Mouse (Mus musculus) embryo, embryonic 10.5 days (tissue): ENCODE measurements around the gene Slc2a1.
A peak's percentile ranks its signal among the peaks of the same experiment; 100 is the strongest.

ENCODE experiments used
- DNase-seq: peaks from one replicate; pipeline ENCODE4 v3.0.0-alpha.2; 2015; ENCODE audit warnings: low spot score

Gene Slc2a1

DNA sequence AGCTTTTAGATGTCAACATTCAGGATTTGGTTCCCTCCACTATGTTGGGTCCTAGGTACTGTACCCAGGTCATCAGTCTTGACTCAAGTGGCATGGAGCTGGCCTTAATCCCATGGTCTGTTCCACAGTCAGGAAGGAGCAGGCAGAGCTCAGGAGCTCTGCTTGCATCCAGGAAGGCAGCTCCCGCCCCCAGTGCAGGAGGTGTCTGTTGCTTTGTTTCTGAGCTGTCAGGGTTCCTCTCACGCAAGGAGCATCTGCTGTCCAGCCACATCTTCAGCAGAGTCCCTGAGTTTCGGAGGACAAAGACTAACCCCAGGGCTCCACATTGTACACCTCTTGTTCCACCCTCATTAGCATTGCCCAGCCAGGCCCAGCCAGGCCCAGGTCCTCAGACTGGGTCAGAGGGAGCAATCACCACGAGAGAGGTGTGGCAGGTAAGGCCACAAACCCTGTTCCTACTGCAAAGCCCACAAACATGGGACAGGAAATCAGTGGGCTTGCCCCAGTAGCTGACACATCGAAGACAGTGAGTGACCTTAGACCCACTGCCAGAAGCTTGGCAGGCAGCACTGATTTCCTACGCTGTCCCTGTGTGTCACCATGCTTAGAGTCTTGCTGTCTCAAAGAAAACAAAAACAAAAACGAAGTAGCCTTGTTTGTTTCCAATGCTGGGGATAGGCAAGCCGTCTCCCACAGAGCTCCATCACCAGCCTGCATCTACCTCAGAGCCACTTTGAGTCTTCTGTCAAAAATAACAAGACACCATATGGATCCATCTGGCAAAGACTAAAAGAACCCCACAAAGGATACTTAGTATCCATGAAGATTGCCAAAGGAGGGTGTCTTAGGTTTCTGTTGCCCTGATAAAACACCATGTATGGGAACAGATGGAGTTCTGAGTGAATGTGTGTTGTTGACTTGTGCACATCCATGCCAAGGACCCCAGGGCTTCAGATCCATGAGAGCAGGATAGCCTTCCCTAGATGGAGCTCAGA is 10.0 kb upstream of the Slc2a1 start:
- DNase-seq: no peak

DNA sequence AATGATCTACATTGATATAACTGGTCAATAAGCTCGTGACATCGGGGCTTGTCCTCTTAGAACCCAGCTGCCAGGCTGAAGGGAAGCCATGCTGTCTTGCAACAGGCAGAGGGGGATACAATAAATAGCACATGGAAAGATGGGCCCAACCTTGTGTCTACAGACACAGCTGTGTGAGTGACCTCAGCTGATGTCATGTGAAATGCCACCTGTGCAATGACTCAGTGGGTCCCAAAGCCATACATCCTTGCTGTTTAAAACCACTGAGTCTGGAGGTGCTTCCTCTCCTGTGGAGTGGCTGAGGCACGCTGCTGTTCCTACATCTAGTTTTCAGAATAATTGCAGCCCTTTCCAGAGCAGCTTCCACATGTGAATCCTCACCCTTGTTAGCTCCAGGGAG is 7.1 kb upstream of the Slc2a1 start:
- DNase-seq: no peak

DNA sequence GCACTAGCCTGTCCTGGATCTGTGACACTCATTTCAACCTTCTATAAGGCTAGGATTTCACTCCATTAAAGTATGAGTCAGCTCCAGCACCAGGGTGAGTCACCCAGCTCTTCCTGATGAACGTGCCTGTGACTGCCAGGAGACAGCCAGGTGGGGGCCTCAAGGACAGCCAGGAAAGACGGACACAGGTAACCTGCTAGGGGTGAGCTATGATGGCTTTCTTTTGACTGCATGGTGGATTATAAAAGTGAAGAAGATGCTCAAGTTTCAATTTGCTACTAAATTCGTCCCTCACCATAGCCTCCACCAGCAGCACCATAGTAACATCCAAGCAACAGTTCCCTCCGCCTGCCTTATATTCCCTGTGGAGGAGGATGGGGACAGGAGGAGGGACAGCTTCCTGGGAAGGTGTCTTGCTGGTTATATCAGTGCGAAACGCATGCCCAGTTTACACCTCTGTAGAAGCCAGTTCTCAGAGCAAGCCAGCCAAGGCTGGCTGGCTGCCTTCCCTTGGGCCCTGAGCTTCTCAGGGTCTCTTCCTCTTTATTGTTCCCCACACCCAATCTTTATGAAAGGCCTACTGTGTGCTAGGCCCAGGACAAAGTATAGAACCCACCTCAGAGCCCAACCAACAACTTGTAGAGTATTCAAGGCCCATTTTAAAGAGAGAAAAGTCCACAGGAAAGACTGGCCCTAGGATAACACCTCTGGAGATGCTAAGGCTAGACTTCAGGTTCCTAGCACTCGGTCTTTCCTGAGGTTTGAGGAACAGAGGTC is 6.0 kb upstream of the Slc2a1 start:
- DNase-seq: no peak

DNA sequence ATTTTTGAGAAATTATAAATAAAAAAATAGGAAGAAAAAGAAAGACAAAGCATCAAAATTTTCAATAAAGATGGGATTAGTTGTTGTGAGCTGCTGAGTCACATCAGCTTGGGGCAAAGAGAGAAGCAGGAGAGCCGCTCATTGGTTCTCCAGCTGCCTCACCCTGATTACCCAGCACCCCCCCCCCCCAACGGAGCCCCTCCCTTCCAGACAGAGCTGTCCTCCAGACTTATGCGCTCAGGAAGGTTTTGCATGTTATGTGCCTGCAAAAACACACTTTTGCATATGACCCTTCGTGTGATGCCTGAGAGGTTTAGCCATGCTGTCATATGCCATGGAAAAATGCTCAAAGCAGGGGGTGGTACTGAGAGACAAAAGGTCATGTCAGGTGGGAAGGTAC is 3.7 kb upstream of the Slc2a1 start:
- no peak for DNase-seq

DNA sequence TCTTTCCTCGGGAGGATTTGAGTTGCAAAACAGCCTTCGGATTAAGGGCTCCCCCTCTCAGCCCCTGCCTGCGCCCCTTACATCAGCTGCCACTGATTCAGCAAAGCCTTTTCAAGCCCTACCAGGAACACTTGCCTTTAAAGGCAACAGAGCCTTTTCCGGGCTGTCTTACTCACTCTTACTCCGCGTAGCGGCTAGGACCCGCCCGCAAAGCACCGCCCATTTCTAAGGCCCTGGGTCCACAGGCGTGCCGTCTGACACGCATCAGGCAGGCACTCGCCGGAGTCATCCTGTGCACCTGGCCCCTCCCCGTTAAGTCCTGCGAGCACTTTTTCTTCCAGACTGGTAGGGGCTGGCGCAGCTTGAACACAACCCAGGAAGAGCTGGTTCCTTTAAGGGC is 2.8 kb upstream of the Slc2a1 start:
- peak; percentile 85 for DNase-seq

DNA sequence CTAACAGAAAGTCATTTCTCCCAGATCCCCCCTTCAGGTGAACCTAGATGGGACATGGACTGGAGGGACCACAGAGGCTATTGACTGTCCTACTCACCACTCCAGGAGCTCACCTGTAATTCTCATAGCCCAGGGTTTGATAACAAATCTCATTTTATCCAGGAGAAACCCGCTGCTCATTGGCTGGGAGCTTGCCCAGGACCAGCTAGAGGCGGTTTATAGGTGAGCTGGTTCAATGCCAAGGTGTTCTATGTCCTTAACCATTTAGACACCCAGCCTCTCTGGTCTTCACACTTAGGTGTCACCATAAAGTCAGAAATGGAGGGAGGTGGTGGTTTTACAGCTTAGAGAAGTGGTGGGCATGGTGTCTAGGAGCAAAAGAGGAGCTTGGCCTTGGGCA is 644 bp upstream of the Slc2a1 start:
- no peak for DNase-seq

DNA sequence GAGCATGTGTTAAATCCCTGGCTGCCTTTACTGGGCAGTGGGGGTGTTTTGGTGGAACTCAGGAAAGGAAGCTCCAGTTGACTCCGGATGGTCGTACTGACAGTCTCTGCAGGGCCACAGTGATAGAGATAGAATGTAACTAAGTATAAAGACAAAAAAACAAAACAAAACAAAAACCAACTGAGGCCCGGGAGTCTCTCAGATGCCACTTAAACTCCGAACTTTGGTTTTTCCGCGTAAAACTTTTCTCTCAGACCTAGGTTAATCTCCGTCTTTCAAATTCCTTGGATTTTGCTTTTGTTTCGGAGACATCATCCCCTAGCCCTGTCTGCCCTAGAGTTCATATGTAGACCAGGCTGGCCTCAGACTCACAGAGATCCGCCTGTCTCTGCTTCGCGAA is 1.1 kb downstream of the Slc2a1 start:
- peak; percentile 24 for DNase-seq

DNA sequence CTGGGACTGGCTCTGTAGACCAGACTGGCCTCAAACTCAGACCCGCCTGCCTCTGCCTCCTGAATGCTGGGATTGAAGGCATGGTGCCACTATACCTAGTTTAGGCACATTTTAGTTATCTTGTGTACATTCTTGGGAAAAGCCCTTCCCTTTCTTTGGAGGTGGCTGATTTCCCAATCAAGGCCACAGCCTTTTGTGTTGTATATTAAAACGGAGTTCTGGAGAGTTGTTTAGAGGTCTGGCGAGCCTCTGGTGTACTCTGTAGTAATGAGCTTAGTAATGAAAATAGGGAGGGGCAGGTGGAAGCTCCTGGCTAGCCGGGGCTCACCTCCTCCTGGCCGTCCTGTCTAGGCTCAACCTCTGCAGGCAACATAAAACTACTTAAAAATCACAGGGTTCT is 2.0 kb downstream of the Slc2a1 start:
- DNase-seq: no peak

DNA sequence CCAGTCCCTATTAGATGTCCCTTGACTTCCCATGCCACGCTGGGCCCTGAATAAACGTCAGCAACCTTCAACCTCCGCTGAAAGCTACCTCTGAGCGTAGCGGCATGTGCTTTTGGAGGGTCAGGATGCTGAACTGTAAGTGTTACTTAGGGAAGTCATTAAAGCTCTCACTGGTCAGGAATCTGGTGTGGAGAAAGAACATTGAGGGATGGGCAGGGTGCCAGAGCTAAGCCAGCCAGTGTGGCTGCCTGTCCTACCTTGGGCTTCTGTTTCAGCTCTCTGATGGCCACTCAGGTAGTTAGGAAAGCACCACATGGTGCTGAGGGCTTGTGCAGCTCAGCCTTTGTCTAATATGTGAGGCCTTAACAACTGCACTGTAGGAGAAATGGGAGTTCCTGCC is 2.9 kb downstream of the Slc2a1 start:
- no peak for DNase-seq

DNA sequence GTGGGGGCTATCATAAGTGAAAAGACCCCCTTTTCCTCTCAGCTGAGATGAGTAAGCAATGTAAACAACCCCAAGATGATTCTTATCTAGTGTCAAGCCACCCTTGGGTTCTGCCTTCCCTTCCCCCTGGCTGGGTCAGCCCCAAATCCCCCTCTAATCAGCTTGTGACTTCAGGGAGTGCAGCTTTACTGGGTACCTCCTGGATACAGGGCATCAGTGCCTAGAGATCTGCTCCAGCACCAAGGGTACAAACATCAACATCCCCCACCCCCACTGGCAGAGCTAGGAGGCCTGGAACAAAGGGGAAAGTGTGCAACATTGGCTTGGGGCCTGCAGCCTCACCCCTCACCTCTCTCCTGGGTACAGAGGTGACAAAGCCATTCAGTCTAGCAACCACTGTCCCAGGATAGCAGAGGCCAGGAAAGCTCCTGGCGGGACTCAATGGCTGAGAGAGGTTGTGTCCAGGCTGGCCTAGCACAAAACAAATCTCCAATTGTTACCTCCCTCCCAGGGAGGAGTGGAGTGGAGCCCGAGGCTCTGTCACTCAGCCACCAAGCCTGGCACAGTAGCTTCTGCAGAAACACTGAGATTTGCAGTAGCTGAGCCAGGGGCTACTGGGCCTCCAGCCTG is 3.9 kb downstream of the Slc2a1 start:
- no peak for DNase-seq

DNA sequence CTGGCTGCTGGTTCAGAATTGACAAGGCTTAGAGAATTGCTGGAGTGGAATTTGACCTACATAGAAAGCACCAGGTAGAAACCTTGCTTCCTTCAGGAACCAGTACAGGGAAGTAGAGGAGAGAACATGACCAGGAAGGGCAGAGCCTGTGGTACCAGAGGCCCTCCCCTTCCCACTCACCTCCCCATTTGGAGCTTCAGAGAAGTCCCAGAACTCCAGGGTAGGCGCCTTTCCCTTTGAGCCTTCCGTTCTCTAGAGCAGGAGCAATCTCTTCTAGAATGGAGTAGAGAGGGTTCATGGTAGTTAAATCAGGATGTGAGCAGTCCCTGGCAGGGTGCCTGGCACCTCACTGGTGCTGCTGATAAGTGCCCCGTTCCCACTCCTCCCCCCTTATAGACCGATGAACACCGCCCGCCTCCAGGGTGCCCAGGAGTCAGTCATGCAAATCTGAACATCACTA is 7.1 kb downstream of the Slc2a1 start:
- DNase-seq: no peak

DNA sequence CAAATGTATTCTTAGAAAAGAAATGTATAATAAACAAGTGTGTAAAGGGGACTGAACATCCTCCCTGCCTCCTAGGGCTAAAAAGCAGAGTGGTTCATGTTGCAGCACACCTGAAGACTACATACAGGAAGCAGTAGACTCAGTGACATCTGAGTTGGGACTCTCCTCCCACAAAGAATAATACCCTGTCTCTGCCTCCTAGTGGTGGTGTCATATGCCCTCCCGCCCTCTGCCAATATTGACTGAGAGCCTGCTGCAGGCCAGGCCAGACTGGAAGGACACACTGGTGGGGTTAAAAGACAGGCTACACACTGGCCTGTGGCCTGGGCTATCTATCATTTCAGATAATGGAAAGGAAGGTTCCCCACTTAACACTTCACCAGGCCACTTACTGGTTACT is 7.8 kb downstream of the Slc2a1 start:
- DNase-seq: no peak

DNA sequence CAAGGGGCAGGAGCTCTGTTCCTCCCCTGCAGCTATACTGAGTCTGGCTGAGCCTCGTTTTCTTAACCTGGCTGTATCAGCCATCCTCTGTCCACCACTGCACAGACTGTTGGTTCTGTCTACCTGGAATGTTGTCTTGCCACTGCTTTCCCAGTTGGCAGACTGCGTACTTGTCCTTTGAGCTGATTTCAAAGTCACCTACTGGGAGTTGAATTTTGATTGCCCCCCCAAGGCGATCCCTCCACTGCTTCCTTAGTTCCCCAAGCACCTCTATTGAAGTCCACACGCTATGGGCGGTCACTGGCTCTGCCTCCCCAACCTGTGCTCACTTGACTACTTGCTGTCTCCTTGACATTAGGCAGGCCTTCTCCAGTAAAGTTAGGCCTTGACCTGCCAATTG is 9.1 kb downstream of the Slc2a1 start:
- DNase-seq: no peak

DNA sequence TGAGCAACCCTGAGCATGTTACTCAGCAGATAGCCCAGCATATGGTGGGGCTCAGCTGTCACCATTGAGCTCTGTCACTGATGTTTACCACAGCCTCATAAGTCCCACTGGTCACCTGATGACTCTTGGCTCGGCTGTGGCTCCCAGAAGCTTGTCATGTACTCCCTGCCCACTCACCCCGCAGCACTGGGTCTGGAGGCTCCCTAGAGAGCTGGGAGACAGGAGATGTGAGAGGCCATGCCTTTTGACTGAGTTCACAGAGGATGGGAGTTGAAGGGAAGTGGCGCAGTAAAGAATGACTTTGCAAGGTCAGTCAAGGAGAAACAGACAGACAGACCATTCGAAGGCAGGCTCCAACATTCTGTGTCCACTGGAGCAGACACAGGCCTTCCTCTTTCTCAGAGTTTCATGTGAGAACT is 10.2 kb downstream of the Slc2a1 start:
- DNase-seq: no peak

DNA sequence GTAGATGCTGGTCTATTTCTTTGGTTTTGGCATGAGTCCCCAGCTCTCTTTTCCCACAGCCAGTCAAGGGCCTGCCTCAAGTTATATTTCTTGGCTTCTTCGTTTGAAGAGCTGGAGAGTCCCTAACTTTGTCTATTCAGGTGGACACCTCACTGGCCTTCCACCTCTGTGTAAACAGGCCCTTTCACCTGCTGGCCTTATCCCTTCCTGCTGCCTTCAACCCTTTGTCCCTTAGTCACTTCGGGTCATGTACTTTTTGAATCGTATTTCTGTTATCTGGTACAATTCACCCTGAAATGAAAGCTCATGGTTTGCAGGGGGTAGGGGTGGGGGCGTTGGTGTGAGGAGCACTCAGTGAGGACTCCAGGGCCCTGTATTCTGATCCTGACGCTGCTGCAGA is 10.8 kb downstream of the Slc2a1 start:
- DNase-seq: no peak

DNA sequence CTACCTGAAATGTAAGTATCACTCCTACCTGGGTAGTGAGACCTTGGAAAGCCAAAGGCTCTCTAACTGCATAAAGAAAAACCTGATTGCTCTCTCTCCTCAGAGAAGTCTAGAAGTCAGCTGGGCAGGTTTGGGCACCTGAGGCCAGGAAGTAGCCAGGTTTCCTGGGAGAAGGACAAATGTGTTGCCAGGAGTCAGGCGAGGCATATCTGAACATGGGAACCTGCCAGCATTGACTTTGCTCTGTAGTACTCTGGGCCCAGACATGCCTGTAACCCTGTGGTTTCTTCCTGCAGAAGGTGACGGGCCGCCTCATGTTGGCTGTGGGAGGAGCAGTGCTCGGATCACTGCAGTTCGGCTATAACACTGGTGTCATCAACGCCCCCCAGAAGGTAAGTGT is 11.6 kb downstream of the Slc2a1 start:
- DNase-seq: no peak

DNA sequence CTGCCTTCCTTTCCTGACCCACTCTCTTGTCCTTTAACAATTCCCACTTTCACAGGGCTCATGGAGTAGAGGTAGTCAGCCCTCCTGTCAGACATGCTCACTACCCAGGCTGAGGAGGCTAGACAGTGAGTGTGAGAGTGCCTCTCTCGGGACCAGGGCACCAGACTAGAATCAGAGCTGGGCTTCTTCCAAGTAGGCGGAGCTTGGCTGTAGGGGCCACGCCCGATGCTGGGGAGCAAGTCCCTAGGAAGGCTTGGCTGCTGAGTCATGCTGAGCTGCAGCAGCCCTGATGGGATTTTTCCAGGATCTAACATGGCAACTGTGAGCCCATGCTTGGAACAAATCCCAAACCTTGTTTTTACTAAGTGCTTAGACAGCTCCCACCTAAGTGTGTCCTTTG is 12.7 kb downstream of the Slc2a1 start:
- no peak for DNase-seq

DNA sequence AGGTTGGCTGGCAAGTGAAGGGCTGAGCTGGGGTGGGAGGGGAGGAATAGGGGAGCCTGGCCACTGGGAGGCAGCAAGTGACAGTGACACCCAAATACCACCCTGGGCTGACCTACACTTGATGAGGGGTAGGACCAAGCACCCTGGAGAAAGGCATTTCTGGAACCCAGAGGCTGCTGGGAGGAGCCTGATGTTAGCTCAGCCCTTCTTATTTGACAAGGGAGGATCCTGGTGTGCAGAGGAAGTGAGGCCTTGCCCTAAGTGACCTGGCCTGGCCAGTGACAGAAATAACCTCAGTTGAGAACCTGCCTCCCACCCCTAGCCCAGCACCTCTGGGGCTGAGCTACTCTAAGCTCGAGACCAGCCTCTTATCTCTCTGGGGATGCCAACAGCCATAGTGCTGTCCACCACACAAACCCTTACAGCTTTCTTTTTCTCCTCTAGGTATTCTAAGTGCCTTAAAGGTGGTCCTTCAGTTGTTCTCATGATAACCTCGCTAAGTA is 16.3 kb downstream of the Slc2a1 start:
- no peak for DNase-seq

DNA sequence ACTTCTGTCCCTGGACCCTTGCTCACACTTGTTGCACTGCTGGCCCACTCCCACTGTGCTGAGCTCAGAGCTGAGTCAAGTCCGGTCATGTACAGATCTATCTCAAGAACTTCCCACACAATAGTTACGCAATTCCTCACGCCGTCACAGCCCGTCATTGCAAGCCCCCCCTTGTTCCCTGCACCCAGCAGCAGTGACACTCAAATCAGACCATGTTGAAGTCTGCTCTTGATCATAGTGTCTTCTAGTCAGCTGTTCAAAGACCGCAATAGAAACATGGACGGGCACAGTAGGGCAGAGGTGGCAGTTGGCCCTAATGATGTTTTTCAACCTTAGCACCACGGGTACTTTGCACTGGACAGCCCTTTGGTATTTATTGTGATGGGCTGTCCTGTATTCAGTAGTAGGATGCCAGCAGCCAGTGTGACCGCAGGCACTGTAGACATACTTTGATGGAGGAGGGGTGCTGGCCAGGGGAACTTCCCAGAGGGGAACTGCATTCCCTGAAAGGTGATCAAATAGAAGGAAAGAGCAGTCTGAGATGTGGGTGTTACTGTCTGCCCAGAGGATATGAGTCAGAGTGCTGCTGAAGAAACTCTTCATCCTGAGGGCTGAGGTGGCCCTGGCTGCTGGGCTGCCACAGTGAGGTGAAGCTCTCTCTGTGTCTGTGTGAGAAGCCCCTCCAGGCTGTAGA is 17.2 kb downstream of the Slc2a1 start:
- DNase-seq: no peak

DNA sequence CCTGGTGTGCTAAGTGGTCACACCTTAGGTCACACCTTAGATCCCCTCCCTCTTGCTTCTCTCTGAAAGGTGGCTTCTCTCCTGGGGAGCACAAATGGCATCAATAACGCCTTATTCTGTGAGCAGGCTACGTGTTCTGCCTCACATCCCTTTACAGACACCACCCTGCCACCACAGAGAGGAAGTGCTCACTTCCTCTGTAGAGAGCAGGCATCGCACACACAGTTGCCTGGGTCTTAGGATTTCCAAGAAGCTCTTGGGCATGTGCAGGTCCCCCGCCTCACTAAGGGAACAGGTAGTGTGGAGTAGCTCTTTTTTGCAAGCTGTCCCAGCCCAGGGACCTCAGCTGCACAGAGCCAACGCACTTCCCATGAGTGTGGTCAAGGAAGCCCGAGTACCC is 18.7 kb downstream of the Slc2a1 start:
- no peak for DNase-seq

DNA sequence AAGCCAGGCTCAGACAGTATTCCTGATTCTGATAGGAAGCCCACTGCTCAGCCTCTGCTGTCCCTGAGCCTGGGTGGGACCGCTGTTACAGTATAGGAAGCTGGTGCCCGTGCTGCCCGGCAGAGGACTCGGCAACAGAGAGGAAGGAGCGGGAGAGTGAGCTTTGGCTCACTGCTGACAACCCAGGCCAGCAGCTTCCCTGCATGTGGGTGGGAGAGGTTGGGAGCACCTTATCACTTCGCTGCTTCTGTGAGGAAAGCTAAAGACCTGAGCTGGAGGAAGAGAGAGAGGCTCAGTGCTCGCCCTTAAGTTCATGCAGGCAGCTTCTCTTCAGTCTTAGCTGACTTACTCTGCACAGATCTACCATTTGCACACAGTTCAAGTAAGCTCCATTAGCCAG is 20.0 kb downstream of the Slc2a1 start:
- DNase-seq: no peak

DNA sequence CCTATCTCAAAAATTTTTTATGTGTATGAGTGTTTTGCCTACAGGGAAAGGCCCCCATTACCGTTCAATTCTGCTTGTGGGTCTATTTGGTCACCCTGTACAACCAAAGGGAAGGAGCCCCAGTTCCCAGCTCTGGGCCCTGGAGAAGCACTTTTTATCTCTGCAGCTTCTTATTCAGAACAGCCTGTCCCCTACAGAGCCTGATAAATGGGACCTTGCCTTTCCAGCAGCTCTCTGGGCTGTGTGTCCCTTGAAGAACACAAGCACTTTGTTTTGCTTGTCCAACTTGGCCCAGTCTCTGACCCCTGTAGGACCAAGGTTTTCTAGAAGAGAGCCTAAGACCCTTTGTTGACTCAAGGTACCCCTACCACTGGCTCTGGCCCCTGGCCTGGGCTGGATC is 20.6 kb downstream of the Slc2a1 start:
- DNase-seq: no peak
